Mouse (Mus musculus): ENCODE measurements around the gene Herc4.

GRCm38 (mm10) chr10:63267941-63268340 lies 24.3 kb downstream of the Herc4 start:
- no peak for TF ChIP-seq CTCF (IDR thresholded peaks at IDR 0.05)
- no peak for TF ChIP-seq EP300 (IDR thresholded peaks at IDR 0.05)
